Mouse (Mus musculus): ENCODE results near the gene Alkbh1.
"Not testable (repeated sequence)": the region's sequence is repeated elsewhere in the genome, so short reads cannot be mapped to it uniquely, and the experiment has no call there.

The Alkbh1 gene

GRCm38 (mm10) chr12:87443700-87444122 is at the start of gene Alkbh1, which contains the start of gene Slirp:
Gene Alkbh1, minus strand, starts transcription at chr12:87444017.
Gene Slirp, plus strand, starts transcription at chr12:87443896.
- peak; percentile 81 to 83 for DNase-seq

DNA sequence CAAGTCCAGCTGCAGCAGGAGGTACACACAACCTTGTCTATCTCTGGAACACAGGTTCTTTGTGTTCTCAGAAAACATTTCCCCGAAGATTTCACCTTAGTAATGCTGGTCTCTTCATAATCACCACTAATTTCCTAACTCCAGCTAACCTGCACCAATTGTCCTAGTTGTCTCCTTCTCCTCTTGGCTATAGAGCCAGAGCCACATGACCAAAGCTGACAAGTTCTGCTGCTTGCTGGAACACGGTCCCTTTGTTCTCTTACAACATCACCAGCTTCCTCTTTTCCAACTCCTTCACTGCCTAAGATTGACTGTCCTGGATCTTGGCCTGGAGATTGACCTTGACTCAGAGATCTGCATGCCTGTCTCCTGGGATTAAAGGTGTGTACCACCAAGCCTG is 44.9 kb upstream of the Alkbh1 start:
- not testable (repeated sequence) for DNase-seq

DNA sequence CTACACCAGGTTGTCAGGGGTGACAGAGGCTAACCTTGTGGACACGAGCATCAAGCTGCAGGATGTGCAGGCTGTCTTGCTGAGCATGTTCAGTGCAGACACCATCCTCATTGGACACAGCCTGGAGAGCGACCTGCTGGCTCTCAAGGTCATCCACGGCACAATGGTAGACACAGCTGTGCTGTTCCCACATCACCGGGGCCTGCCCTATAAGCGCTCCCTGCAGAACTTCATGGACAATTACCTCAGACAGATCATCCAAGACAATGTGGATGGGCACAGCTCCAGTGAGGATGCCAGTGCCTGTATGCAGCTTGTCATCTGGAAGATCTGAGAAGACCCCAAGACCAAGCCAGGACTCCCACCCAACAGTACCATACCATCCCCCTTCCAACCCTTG is 38.7 kb upstream of the Alkbh1 start:
- DNase-seq = not testable (repeated sequence)

- DNase-seq = no peak
These were observed 30.9 kb upstream of the Alkbh1 start for GRCm38 (mm10) chr12:87474756-87475155.

DNA sequence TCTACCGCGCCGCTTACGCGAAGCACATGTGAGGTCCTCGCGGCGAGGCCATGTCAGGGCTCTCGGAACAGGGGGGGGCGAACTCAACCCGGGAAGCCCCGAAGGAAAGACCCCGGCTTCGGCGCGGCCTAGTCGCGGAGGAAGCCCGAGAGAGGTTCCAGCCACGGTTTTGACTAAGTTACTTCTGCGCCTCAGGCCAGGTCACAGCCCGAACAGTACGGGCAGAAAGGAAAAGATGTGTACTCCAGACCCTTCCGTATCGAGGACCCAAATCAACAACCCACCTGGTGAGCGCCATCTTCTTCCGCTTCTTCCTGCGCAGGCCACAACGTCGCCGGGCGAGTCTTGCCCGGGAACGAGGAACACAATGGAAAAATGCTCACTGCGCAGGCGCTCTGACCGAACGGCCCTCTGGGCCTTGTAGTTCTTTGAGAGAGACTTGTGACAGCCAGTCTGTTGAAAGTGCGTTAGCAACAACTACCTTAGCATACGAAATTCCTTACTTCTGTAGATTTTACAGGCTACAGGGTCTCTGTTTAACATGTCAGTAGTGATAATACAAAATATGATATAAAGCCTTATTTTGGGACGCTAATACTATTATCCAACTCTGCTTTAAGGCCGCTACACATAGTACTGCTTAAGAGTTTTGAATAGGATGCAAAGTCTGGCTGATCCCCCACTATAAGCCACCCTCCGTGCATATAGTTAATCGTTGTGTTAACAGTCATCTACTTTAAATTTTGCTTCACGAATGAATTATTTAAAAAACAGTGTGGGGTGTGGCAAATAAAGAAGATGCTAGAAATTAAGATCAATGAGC is 28.4 kb upstream of the Alkbh1 start, which contains the start of gene Snw1:
Gene Snw1, minus strand, starts transcription at position 311 of the 823 bp plus-strand sequence.
- peak; percentile 93 to 95 for DNase-seq

DNA sequence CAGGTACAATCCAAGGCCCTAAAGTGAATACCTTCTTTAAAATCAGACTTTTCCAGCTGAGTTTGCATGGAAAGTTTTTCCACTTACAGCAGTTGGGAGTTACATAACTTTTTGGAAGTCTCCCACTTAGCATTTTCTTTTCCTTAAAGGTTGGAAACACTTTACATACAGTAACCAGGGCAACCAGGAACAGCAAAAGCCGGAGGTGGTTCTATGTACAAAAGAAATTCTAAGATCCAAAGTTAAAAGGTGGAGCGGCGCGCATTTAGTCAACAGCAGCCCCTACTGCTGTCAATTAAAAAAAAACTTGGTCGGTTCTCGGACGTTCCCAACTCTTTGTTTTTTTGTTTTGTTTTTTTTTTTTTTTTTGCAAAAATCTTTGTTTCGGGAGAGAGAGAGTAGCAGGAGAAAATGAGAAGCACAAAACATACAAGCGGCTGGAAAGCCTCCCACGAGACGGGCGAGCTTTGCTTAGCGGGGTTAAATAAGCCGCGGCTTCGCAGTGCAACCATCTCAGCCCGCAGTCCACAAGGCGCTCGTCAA is 27.7 kb upstream of the Alkbh1 start:
- no peak for DNase-seq

DNA sequence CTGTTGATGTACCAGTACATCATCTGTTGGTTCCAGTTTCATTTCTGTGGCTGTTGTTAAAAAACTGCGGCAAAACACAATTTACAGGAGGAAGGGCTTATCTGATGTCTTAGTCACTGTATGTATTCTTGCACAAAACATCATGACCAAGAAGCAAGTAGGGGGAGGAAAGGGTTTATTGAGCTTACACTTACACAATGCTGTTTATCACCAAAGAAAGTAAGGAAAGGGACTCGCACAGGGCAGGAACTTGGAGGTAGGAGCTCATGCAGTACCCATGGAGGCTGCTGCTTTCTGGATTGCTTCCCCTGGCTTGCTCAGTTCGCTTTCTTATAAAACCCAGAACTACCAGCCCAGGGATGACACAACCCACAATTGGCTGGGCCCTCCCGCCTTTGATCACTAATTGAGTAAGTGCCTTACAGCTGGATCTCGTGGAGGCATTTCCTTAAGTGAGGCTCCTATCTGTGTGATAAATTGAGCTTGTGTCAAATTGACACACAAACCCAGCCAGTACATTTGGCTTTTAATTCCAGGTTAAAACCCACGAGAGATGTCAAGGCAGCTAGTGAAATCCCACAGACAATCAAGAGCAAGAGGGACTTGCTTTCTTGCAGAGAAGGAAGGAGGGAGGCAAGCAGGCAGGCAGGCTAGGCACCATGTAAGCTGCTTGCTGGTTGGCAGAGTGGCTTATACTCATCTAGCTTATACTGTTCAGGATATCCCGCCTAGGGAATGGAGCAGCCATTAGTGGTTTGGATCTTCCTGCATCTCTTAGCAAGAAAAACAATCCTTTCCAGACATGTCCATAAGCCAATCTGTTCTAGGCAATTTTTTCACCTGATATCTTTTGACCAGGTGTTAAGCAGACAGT is 26.7 kb upstream of the Alkbh1 start:
- DNase-seq = no peak

- DNase-seq = no peak
These were observed 21.0 kb upstream of the Alkbh1 start for GRCm38 (mm10) chr12:87464678-87465297.

DNA sequence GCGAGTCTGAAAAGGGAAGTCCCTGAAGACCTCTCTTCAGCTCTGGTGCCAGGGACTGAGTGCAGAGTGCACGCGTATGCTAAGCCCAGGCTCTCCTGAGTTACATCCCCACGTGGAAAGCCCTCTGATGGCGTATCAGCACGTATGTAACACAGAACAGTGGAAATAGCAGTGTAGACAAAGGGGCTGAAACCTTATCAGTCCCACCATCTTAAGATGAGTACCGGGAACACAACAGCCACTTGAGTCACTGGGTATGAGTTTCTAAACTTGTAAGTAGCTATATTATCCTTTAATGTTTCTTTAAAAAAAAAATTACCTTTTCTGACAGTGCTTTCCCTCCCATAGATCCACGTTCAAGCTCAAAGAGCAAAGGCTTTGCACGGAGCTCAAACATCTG is 5.6 kb upstream of the Alkbh1 start:
- no peak for DNase-seq

DNA sequence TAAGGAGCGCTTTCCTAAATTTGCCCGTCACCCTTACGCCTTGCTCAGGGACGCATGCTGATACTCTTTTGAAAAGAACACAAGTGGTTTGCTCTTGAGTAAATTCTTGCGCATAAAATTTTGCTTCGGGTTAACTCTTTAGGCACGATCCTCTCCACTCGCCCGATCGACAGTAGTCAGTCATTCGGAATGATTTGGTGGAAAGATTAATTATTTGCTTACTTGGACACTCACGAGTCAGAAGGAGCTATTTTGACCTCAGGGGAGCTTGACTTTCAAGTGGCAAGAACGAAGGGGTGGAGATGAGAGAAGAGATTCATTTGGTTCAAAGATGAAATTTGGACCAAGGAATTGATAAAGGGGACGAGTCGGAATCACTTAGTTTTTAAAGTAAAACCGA is 394 bp upstream of the Alkbh1 start:
- no peak for DNase-seq

DNA sequence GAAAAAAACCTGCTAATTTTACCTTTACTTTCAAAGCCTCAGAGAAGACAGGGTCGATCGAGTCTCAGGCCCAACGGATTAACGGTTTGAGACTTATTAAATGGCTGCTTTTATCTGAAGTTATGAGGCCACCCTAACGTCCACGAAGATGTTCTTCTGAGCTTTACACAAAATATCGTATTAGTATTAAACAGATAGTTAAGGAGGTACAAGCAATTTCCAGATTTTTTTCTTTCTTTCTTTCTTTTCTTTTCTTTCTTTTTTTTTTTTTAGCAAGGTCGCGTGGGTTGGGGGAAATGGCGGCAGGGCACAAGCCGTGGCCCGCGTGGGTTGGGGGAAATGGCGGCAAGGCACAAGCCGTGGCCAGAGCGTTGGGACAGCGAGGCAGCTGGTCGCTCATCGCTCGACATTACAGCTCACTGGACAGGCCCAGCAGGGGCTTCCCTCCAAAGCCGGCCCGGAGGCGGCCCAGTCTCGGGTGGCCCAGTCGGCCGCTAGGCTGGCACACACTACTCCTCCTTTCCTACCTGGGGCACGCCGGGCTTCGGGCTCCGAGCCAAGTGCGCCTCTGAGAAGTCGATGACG is 610 bp downstream of the Alkbh1 start:
- DNase-seq = no peak

DNA sequence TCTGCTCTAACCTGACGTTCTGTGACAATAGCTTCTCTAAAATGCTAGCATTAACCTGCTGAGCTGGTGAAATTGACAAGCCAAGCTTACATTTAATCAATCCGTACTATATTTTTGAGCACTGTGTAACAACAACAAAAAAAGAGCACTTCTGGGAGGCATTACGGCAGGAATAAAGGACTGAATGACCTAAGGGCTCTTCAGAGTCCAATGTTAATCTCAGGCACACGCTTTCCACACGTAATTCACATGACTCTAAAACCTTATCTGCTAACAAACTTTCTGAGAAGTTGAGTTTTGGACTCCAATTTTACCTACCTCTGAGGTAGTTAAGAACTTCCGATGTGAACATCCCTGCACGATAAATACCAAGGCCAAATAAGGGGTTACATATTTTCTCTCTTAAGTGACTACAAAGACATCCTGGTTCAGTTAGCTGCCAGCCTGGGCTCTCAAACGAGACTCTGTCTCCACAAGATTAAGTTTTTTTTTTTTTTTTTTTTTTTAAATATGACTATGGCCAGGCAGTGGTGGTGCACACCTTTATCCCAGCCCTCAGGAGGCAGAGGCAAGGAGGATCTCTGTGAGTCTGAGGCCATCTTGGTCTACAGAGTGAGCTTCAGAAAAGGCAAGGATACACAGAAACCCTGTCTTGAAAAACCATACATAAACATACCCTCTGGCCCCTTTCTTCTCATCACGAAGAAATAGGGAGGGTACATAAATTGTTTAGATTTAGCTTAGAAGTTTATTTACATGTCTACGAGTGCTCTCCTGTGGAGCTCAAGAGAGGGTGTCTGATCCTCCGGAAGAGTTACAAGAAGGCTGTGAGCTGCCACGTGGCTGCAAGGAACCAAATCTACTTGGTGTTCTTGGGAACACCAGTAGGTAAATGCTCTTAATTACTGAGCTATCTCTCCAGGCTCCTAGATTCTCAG is 1.4 kb downstream of the Alkbh1 start:
- DNase-seq = no peak

GRCm38 (mm10) chr12:87428885-87429284 is 14.9 kb downstream of the Alkbh1 start:
- DNase-seq = no peak

DNA sequence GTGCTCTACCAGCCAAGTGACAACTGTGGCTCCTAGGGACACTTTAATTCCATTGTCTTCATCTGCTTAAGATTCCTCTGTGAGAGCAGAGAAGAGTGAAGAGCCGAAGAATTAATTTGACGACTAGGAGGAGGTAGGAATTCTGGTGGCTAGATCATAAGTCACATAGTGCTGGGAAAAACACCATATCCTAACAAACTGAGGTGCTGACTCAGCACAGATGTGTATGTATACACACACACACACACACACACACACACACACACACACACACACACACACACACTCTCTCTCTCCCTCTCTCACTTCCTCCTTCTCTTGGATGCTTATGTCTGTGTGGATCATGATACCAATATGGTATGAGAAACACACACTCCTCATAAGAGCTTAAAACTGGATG is 15.5 kb downstream of the Alkbh1 start:
- no peak for DNase-seq

DNA sequence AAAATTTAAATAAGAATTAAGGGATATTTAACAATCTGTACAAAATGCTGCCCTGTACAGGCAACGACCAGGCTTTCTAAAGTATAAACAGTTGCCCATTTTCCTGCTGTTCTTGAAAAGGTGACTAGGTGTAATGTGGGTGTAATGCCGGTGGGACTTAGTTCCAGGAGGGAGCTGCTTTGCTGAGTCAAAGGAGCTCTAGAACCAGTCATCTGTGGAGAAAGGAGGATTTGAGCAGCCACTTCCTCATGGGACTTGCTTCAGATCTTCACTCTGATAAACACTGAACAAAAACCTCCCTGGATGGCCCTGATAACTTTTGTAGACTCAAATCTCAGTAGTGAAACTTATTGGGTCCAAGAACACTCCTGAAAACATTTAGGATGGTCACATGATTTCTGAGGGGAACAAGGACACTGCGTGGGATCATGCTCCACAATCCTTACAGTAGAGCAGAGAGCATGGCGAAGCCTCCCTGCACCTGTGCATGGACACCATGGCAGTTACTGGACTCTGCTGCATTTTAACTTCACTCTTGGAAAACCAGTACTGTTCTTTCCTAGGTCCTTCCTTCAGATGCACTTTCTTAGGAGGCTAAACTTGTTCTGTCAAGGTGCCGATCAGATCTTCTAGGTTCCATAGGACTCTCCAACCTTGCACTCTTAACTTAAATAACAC is 17.3 kb downstream of the Alkbh1 start:
- DNase-seq = no peak

DNA sequence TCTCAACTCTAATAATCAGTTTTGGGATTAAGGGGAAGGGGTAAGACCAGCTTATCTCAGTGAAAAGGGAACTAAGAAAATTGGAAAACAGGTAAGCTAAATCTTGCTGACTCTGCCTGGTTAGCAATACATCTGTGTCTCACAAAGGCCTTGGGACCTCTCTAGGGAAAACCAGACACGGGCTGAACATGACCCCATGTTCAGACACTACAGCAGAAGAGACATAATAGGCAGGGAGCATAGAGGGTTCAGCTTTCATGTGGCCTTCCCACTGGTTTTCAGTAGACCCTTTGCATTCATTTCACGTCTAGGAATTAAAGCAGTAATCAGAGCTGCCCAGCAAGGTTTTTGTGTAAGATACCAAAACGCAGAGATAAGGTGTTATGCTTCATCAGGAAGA is 19.3 kb downstream of the Alkbh1 start:
- DNase-seq = no peak

DNA sequence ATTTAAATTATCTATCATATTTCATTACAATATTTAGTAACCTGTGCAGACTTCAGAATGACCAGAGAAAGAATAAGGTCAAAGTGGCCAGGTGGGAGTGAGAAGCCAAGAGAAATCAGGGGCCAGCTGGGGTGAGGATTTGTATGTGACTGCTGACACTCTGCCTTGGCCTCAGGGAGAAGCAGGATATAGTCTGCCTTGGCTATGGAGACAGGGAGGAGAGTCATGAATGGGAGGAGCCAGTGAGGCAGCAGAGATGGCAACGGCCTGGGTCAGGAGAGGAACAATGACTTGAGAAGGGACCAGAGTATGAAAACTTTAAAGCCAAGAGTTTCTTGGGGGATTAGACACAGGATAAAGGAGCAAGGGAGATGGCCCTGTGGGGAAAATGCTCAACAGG is 20.1 kb downstream of the Alkbh1 start:
- no peak for DNase-seq

DNA sequence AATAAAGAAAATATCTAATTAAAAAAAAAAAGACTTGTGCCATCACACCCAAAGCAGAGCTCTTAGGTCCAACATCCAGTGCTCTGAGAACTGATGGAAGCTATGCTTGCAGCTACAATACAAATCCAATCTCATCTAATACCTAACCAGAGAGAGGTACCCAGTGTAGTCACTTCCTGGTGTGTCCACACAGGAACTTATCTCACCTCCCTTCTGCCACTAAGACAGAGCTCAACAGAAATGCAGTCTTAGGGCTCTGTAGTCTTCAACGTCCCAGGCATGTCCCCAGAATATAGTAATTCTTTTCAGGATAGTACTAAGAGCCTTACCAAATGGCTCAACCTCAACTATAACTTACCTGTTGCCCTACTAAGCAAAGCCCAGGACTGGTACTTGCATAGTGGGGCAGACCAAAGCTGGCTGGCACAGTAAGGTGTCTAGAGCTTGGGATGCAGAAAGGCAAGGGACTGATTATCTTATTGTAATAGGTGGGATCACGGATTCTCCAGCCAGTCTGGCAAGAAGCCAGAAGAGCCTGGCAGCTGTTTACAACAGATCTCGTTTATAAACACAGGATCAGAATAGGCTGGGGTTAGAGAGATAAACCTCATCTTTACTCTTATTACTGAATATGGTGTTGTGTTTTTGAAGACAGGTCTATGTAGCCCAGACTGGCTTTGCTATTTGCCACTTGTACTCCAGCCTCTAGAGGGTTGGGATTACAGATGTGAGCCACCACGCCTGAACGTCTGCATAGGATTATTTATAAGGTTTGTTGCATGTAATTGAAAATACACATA is 21.9 kb downstream of the Alkbh1 start:
- DNase-seq = no peak

DNA sequence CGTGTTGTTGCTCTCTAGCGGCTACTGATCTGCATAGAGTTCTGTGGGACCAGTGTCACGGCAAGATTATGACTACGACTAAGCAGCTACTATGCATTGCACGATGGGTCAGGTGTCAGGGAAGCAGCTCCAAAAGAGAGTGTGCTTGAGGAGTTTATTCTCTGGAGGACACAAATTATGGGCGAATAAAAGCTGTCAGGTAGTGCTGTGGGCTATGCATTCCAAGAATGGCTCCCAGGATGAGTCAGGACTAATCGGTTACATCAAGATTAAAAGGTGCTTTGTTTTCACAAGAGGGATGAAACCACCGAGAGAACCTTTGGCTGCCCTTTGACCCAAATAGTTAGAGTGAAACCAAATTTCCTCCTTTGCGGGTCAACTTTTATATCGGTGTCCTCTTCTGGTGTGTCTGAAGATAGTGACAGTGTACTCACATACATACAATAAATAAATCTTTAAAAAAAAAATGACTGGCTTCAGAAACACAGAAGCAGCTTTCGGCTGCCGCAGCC is 23.8 kb downstream of the Alkbh1 start:
- no peak for DNase-seq

- DNase-seq = no peak
These were observed 24.9 kb downstream of the Alkbh1 start for GRCm38 (mm10) chr12:87418921-87419320.

All from thymus, postnatal 36 days (tissue).